Mouse (Mus musculus) A20 (cell line): ENCODE results near the gene Plk5.

Experiments
- DNase-seq: peaks from one replicate; pipeline ENCODE4 v3.0.0-alpha.2; 2011; ENCODE audit warnings: low read depth, low spot score

The Plk5 gene

GRCm38 (mm10) chr10:80356001-80356682 is at the start of gene Plk5:
Gene Plk5, plus strand, starts transcription at chr10:80356459.
- no peak for DNase-seq

DNA sequence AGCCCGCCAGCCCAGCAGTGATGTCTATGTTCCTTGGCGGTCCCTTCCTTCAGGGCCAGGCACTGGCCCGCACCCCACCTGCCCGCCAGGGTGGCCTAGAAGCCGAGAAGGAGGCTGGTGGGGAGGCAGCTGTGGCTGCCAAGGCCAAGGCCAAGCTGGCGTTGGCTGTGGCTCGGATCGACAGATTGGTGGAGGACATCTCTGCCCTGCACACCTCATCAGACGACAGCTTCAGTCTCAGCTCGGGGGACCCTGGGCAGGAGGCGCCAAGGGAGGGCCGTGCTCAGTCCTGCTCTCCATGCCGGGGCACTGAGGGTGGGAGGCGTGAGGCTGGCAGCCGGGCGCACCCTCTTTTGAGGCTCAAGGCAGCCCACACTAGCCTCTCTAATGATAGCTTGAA is 44.7 kb upstream of the Plk5 start:
- no peak for DNase-seq

GRCm38 (mm10) chr10:80312586-80313504 is 43.4 kb upstream of the Plk5 start:
- DNase-seq, result no peak

DNA sequence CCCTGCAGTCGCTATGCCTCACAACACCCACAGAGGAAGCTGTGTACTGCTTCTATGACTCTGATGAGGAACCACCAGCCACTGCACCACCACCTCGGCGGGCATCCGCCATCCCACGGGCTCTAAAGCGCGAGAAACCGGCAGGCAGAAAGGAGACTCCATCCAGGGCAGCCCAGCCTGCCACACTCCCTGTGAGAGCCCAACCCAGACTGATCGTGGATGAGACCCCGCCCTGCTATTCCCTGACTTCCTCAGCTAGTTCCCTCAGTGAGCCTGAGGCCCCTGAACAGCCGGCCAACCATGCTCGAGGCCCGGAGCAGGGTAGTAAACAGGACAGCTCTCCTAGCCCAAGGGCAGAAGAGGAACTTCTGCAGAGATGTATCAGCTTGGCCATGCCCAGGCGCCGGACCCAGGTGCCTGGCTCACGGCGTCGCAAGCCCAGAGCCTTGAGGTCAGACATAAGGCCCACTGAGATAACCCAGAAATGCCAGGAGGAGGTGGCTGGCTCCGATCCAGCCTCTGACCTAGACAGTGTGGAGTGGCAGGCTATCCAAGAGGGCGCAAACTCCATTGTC is 42.5 kb upstream of the Plk5 start:
- no peak for DNase-seq

DNA sequence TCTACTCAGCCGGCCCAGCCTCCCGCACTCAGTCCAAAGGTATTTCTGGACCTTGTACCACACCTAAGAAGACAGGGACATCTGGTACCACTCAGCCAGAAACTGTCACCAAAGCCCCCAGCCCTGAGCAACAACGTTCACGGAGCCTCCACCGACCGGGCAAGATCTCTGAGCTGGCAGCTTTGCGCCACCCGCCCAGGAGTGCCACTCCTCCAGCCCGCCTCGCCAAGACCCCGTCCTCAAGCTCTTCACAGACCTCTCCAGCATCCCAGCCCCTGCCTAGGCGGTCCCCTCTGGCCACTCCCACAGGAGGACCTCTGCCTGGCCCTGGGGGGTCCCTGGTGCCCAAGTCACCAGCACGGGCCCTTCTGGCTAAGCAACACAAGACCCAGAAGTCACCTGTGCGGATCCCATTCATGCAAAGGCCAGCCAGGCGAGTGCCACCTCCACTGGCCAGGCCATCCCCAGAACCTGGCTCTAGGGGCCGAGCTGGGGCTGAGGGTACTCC is 41.7 kb upstream of the Plk5 start:
- DNase-seq, result no peak

- DNase-seq, result no peak
Measured at GRCm38 (mm10) chr10:80315315-80315714, 40.9 kb upstream of the Plk5 start.

GRCm38 (mm10) chr10:80316359-80316781 is 39.9 kb upstream of the Plk5 start:
- no peak for DNase-seq

GRCm38 (mm10) chr10:80317011-80317410 is 39.2 kb upstream of the Plk5 start:
- DNase-seq, result no peak

DNA sequence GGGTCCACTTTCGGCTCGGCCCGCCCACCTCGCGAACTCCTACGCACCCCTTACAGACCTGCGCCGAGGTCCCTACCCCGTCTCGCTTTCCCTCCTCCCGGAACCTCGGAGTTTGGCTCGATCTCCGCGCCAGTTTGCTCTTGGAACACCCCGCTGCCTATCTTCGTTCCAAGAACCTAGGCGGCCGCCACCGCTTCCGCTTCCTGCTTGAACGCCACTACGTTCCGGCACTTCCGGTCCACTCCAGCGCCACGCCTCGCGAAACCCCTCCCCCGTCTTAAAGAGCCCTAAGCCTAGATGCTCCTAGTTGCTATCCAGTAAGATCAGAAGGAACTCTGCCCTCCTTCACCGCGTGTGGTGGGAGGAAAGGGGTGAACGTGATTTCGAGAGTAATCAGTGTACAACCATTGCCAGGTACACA is 35.9 kb upstream of the Plk5 start, which contains the start of gene 2310011J03Rik:
2310011J03Rik (minus strand) TSS at position 198 of the 421 bp plus-strand sequence.
- DNase-seq, result peak; percentile 96

DNA sequence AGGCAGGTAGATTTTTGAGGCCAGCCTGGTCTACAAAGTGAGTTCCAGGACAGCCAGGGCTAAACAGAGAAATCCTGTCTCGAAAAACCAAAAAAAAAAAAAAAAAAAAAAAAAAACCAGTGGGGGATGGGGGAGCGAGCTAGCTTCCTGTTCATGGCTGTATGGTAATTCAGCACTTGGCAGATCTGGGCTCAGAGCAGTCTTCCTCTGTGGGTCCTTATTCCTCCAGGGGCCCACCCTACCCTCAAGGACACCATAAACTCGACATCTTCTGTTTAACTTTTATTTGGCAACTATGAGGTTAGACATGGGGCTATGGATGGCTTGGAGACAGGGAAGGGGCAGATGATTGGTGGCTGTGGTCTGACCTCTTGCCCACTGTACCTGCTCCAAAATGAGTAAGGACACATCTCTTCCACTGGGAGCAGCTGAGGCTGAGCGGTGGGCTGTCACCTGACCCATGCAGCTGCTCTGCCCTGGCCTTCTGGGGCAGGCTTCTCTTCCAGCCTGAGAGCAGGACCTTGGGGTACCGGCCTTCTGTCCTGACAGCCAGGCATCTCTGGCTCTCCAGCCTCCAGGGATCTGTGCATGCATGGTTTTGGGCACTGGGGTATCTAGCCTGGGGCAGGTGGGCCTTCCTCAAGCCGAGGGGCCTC is 35.1 kb upstream of the Plk5 start:
- DNase-seq, result peak; percentile 60

DNA sequence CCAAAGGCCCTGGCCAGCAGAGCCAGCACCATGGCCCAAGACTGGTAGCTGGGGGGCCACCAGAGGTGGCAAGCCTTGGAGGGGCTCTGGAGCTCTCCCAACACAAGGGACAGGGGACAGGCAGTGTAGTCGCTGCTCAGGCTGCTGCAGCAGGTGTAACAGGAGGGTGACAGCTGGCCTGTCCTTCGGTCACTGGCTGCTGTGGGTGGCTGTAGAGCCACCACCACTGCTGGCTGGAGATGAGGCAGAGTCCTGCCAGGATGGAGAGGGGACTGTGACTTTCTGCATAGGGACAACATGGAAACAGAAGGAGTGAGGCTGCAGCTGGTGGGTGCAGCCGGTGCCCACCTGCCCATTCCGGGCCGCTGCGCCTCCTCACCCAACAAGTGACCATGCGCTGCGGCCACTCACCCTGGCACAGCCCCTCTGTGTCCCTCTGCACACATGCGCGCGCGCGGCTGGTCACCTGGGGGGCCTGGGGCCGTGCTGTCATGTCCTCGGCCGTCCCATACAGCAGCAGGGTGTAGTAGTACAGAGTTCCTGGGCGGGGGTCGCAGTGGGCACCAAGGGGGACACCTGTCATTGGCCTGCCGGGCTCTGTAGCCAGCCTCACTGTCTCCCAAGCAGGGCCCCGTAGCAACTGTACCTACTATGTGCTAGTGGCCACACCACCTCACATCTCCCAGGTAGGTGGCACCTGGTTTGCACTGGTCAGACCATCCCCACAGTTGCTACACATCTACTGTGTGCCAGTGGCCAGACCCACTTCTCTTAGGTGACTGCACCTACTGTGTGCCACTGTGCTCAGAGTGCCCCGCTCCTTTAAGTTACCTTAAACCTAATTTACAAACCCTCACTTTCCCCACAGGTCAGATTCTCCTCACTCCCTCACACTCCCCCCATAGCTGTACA is 34.3 kb upstream of the Plk5 start:
- no peak for DNase-seq

GRCm38 (mm10) chr10:80322811-80323211 is 33.4 kb upstream of the Plk5 start:
- peak; percentile 67 for DNase-seq

GRCm38 (mm10) chr10:80323261-80324119 is 32.8 kb upstream of the Plk5 start:
- DNase-seq, result peak; percentile 89

DNA sequence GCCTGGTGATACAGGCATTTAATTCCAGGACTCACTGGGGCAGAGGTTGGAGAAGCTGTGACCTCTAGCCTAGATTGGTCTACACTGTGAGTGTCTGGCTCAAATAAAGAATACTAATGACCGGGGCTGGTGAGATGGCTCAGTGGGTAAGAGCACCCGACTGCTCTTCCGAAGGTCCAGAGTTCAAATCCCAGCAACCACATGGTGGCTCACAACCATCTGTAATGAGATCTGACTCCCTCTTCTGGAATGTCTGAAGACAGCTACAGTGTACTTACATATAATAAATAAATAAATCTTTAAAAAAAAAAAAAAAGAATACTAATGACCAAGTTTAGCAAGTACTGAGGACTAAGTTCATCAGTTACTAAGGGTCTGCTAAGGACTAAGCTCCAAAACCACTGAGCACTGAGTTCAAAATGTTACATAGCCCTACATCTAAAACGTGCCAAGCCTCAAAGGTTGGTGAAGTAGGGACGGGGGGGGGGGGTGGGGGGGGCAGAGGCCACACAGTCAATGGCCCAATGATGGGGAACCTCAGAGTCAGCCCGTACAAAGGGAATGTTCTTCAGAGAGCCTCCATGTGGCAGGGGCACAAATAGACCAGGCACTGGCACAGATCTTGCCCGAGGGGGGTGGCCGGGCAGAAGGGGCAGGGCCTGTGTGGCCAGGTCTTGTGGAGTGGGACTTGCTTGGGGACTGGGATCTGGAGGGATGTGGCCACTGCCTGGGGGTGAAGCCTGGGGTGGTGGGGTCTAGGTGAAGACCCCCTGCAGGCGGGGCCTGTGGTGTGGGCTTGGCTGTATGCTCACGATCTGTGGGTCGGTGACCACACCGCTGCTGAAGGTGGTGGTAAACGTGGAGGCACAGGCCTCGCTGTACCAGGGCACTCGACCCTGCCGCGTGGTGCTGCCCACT is 31.9 kb upstream of the Plk5 start:
- peak; percentile 30 for DNase-seq

DNA sequence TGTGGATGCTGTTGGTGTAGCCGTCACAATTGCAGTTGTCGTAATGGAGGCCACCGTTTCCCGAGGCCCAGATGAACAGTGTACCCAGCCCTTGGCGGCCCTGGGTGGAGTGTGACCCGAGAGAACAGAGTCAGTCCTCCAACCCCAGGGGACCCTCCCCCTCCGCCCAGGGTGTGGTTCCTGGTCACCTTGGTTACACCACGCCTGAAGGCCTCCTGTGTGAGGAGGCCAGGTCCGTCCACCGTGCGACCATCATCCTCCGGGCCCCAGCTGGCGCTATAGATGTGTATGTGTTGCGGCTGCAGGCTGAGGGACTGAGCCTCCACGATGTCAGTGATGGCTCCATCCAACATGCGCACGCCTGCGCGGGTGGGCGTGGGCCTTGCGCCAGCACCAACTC is 31.2 kb upstream of the Plk5 start:
- DNase-seq, result no peak

GRCm38 (mm10) chr10:80329273-80330081 is 26.8 kb upstream of the Plk5 start, which contains the start of the genes Pcsk4 and Reep6:
Gene Pcsk4, minus strand, starts transcription at chr10:80329498.
Gene Reep6, plus strand, starts transcription at chr10:80329953.
- peak; percentile 100 for DNase-seq

GRCm38 (mm10) chr10:80330084-80330483 is 26.2 kb upstream of the Plk5 start:
- no peak for DNase-seq
